ENCODE assay signal across 17 mouse cellular contexts in the genomic region with DNA sequence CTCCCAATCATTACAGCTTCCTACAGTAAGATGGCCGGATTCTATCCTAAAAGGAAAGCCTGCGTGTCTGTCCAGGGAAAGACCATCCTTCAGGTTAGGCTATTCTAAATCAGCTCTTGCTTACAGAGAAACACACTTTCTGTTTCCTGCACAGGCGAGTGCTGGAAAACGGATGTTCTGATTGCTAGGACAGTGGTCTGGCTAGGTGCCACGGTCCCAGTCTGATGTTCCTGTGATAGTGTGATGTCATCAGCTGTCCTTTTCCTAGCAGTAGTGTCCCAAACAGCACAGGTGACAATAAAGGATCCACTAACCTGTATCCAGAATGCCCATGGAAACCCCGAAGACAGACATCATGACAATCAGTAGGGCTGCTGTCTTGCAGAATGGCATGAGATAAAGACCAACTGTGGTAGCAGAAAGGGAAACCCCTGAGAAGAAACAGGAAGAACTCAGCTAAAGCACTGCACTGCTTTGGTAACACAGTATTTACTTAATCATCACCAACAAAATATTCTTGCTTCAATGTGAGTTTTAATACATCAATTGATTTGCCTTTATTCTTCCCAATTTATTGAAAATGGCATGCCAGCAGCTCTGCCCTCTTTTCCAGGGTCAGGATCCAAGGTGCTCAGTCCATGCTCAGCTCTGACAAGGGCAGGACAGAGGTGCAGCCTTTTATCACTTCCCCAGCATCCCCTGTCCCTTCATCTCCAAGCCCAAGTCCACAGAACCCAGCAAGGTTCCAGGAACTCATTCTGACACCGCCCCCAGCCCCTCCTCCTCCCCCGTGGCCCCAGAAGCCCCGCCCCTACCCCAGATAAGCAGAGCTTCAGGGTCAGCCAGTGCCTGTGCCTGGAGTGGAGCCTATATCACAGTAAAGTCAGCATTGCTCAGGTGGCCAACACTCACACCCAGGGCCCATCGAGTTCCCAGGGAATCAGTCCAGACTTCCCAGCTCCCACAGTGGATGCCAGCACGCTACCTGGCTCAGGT. TPM values are rescaled to one million over a fixed set of nuclear protein-coding genes. Genes with fewer than 3 reads are reported as not detected.
DNase-seq lines count a peak whose midpoint lies in the region; ATAC-seq and TF ChIP-seq lines count a peak whose summit lies in the region.
"Had no signal": no experiment of that assay in that cellular context is flagged by ENCODE, and none has a peak within 500 bp of the region (broad histone marks: within the 10 kb centered on the region; RNA-seq: fewer than 3 reads in every experiment).

No protein-coding gene starts in this region.

- WGBS in intestine, postnatal 0 days = 63% methylated on average over 11 of the region's 11 CpGs

- ATAC-seq in megakaryocyte progenitor cell, adult 5-6 weeks (replicated peaks; ENCODE audit: poor library complexity) = peak; percentile 67
- ATAC-seq in intestine, postnatal 0 days = no peak
- ATAC-seq: intestine, embryonic 15.5 days; Patski had no signal

- no peak overlapping the region for H3K27ac ChIP-seq in intestine, postnatal 0 days (ENCODE audit: low read depth, low read length)
- H3K27ac ChIP-seq: heart, embryonic 15.5 days; intestine, embryonic 15.5 days; neural tube, embryonic 15.5 days; stomach, embryonic 15.5 days had no signal

- H3K4me1 ChIP-seq in intestine, postnatal 0 days (replicated peaks; ENCODE audit: control insufficient read depth, insufficient read depth, low read length) = no peaks in the 10 kb centered on the region
- H3K4me1 ChIP-seq: stomach, embryonic 15.5 days had no signal

- no peaks in the 10 kb centered on the region for H3K27me3 ChIP-seq in intestine, postnatal 0 days (replicated peaks; ENCODE audit: control insufficient read depth, insufficient read depth, low read length)
- H3K27me3 ChIP-seq: heart, embryonic 15.5 days; intestine, embryonic 15.5 days; neural tube, embryonic 15.5 days; Patski; stomach, embryonic 15.5 days had no signal

- no peak overlapping the region for H3K4me3 ChIP-seq in intestine, postnatal 0 days (ENCODE audit: low read depth, low read length)
- H3K4me3 ChIP-seq: erythroblast, embryonic 14.5 days; heart, embryonic 15.5 days; intestine, embryonic 15.5 days; neural tube, embryonic 15.5 days; stomach, embryonic 15.5 days had no signal

- intact Hi-C loops in heart, postnatal 10 days (cut with DNase I) = no loop called here

- H3K9ac ChIP-seq in intestine, postnatal 0 days (ENCODE audit: low read depth, low read length) = no peak overlapping the region
- H3K9ac ChIP-seq: heart, embryonic 15.5 days; intestine, embryonic 15.5 days; lung, embryonic 14.5 days; neural tube, embryonic 15.5 days; stomach, embryonic 15.5 days had no signal

- H3K4me2 ChIP-seq in intestine, postnatal 0 days (replicated peaks; ENCODE audit: low read depth) = no peak overlapping the region
- H3K4me2 ChIP-seq: heart, embryonic 15.5 days; intestine, embryonic 15.5 days; lung, embryonic 14.5 days; neural tube, embryonic 15.5 days; stomach, embryonic 15.5 days had no signal

- no peaks in the 10 kb centered on the region for H3K9me3 ChIP-seq in intestine, postnatal 0 days (ENCODE audit: control insufficient read depth)
- H3K9me3 ChIP-seq: heart, embryonic 15.5 days; intestine, embryonic 15.5 days; neural tube, embryonic 15.5 days; stomach, embryonic 15.5 days had no signal

- no peak for TF ChIP-seq CTCF in intestine, postnatal 0 days (IDR thresholded peaks at IDR 0.05; ENCODE audit: low read depth)

- peak; percentile 41 to 48 for DNase-seq in adrenal gland, adult (ENCODE audit: inconsistent age in 2 of 2, low spot score in 1 of 2)
- no peak for DNase-seq in adrenal gland, postnatal 10 days
- peak; percentile 44 to 57 for DNase-seq in kidney, postnatal 25 days
- DNase-seq in kidney, adult 8-10 months = no peak
- peak; percentile 7 to 11 for DNase-seq in heart, postnatal 10 days
- DNase-seq in thymus, adult 18-20 months = no peak
- DNase-seq: lung, embryonic 14.5 days; right cerebral cortex, postnatal 25 days had no signal

- H3K36me3 ChIP-seq in intestine, postnatal 0 days (ENCODE audit: control insufficient read depth, insufficient read depth) = peaks cover 4% of the 10 kb centered on the region; the same call in 1 of the 2 replicates
- H3K36me3 ChIP-seq: heart, embryonic 15.5 days; intestine, embryonic 15.5 days; stomach, embryonic 15.5 days had no signal

RNA-seq across cellular contexts. Expression of a gene that starts 5.0 kb away (rescaled TPM):
- total RNA-seq in adrenal gland, postnatal 10 days (2021) = 1 to 10 TPM; 6.5 to 9.3 TPM
- 1 to 10 TPM; 3.3 to 3.8 TPM for total RNA-seq in heart, postnatal 10 days (2021)
- total RNA-seq in megakaryocyte progenitor cell, adult 5-6 weeks (2015) = 4.9 and 6.6 TPM in 2 replicates
- 5.4 and 6.1 TPM in 2 replicates for total RNA-seq in megakaryocyte progenitor cell, adult 5-6 weeks (2017)
- polyA plus RNA-seq in intestine, postnatal 0 days (2015; fragmentation: Nextera tagmentation; extraction: Ambion mirVana) = 1.7 and 1.9 TPM in 2 replicates
- polyA plus RNA-seq: erythroblast, embryonic 14.5 days had no signal

RNA-seq across cellular contexts. Expression of a gene that starts 32.7 kb away (rescaled TPM):
- total RNA-seq in adrenal gland, postnatal 10 days (2021) = under 1 TPM; 0.27 to 0.33 TPM
- total RNA-seq in heart, postnatal 10 days (2021) = under 1 TPM; 0.14 to 0.20 TPM
- total RNA-seq in megakaryocyte progenitor cell, adult 5-6 weeks (2015) = not detected in 2 replicates
- not detected in 2 replicates for total RNA-seq in megakaryocyte progenitor cell, adult 5-6 weeks (2017)
- polyA plus RNA-seq in intestine, postnatal 0 days (2015; fragmentation: Nextera tagmentation; extraction: Ambion mirVana) = 2.4 and 2.9 TPM in 2 replicates
- total RNA-seq: midbrain, postnatal 0 days had no signal
- polyA plus RNA-seq: erythroblast, embryonic 14.5 days; heart, embryonic 15.5 days; lung, embryonic 14.5 days; midbrain, postnatal 0 days; neural tube, embryonic 15.5 days had no signal

Comparison
In these comparisons a context has a peak if more than half of its experiments do, and no peak if none do; other contexts are left out.
1. DNase-seq: peak in adrenal gland, adult (2 of 2), kidney, postnatal 25 days (2 of 2) and heart, postnatal 10 days (2 of 2); none in adrenal gland, postnatal 10 days (single experiment), kidney, adult 8-10 months (0 of 2) and thymus, adult 18-20 months (0 of 2).